Mouse (Mus musculus): ENCODE results near the gene Gm21860.
"Not testable (repeated sequence)": the region's sequence is repeated elsewhere in the genome, so short reads cannot be mapped to it uniquely, and the experiment has no call there.

Gene Gm21860

DNA sequence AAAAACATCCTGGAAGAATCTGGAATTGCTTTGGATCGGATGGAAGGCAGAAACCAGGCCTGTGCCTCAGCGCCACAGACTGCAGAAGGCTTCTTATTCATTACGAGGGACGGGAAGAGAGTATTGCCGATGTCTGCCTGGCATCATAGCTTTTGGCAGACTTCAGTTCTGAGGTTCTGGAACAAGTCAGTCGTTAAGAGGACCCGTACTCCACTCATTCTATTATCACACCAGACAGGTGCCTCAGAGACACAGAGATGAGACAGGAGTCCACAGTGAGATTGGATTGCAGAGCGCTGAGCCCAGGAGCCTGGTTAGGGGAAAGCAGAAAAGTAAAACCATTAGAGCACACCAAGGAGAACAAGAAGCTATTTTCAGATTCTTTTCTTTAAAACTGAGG lies at the start of gene Gm21860:
Gene Gm21860, minus strand, starts transcription at position 101 of the 400 bp plus-strand sequence.
- not testable (repeated sequence) for DNase-seq (ENCODE audit: low read depth)

DNA sequence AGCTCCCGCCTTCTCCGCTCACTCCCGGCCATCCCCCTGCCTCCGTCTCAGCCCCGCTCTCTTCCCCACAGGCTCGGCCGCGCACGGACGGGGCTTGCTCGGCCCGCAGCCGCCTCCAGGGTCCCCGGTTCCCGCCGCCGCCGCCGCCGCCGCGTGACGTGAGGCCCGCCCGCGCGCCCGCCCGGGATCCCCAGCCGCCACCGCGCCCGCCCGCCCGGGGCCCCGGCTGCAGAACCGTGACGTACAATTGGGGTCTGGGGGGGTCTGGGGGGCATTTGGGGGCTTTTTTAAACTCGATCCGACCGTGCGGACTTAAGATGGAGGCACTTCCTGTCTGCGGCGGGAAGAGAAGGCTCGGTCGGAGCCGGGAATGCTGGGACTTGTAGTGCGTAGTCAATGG lies 29.8 kb upstream of the Gm21860 start, which contains the start of gene Gm47283:
Gene Gm47283, plus strand, starts transcription at position 301 of the 400 bp plus-strand sequence.
- DNase-seq (ENCODE audit: low read depth), result not testable (repeated sequence)

DNA sequence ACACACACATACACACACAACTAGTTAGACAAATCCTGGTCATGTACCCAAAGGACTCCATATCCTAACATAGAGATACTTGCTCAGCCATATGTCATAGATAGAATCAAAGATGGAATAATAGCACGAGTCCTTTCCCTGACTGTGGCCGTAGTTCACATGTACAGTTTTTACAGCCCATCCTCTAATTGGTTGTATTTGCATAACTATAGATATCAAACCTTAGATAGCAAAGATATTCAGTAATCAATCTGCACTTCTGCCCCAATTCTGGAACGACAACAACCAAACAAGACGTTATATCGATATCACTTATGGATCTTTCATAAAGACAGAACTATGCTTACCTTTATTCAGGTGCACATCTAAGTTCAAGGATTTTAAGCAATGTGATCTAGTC lies 9.4 kb downstream of the Gm21860 start:
- peak; percentile 37 for DNase-seq (ENCODE audit: low read depth)

DNA sequence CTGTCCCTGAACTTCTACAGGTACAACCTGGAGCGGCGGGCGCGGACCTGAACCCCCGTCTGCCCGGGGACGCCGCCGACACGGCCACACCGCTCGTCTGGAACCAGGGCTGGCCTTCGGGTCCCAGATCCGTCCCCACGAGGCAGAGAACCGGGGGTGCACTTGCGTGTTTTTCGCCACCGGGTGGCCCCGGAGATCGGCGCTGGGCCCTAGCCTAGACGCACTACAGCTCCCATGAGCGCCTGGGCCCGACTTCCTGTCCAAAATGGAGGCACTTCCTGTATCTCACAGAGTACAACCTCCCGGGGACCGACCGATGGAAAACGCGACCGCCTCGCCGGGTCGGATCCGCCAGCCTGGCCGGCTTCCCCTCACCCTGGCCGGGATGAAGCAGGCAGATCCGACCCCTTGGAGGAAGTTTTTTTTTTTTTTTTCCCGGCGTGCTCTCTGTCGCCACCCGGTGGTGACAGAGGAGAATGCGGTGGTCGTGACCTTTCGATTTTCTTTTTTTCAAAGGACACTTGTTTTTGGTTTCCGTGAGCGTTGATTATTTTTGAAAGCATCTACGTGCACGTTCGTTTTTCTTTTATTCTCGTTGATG lies 10.1 kb downstream of the Gm21860 start:
- DNase-seq (ENCODE audit: low read depth), result peak; percentile 88

DNA sequence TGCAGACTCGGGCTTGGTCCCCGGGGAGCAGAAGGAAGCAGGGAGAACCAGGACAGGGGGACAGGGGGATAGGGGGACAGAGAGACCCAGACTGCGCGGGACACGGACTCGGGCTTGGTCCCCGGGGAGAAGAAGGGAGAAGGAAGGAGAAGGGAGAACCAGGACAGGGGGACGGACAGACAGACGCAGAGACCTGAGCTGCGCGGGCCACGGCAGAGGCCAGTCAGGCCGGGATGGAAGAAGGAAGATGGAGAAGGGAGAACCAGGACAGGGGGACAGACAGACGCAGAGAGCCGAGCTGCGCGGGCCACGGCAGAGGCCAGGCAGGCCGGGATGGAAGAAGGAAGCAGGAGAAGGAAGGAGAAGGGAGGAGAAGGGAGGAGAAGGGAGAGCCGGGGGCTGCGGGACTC lies 10.8 kb downstream of the Gm21860 start:
- peak; percentile 46 for DNase-seq (ENCODE audit: low read depth)

DNA sequence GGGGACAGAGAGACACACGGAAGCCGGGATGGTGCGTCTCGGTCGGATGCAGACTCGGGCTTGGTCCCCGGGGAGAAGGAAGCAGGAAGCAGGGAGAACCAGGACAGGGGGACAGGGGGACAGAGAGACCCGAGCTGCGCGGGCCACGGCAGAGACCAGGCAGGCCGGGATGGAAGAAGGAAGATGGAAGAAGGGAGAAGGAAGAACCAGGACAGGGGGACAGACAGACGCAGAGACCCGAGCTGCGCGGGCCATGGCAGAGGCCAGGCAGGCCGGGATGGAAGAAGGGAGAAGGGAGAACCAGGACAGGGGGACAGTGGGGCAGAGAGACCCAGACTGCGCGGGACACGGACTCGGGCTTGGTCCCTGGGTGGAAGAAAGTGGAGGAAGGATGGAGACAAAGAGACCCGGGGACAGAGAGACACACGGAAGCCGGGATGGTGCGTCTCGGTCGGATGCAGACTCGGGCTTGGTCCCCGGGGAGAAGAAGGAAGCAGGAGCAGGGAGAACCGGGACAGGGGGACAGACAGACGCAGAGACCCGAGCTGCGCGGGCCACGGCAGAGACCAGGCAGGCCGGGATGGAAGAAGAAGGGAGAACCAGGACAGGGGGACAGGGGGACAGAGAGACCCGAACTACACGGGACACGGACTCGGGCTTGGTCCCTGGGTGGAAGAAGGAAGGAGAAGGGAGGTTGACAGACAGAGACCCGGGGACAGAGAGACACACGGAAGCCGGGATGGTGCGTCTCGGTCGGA lies 11.4 kb downstream of the Gm21860 start:
- DNase-seq (ENCODE audit: low read depth), result peak; percentile 39

DNA sequence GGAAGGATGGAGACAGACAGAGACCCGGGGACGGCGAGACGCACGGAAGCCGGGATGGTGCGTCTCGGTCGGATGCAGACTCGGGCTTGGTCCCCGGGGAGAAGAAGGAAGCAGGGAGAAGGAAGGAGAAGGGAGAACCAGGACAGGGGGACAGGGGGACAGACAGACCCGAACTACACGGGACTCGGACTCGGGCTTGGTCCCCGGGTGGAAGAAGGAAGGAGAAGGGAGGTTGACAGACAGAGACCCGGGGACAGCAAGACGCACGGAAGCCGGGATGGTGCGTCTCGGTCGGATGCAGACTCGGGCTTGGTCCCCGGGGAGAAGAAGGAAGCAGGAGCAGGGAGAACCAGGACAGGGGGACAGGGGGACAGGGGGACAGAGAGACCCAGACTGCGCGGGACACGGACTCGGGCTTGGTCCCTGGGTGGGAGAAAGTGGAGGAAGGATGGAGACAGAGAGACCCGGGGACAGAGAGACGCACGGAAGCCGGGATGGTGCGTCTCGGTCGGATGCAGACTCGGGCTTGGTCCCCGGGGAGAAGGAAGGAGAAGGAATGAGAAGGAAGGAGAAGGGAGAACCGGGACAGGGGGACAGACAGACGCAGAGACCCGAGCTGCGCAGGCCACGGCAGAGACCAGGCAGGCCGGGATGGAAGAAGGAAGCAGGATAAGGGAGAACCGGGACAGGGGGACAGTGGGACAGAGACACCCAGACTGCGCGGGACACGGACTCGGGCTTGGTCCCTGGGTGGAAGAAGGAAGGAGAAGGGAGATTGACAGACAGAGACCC lies 12.2 kb downstream of the Gm21860 start:
- peak; percentile 40 for DNase-seq (ENCODE audit: low read depth)

DNA sequence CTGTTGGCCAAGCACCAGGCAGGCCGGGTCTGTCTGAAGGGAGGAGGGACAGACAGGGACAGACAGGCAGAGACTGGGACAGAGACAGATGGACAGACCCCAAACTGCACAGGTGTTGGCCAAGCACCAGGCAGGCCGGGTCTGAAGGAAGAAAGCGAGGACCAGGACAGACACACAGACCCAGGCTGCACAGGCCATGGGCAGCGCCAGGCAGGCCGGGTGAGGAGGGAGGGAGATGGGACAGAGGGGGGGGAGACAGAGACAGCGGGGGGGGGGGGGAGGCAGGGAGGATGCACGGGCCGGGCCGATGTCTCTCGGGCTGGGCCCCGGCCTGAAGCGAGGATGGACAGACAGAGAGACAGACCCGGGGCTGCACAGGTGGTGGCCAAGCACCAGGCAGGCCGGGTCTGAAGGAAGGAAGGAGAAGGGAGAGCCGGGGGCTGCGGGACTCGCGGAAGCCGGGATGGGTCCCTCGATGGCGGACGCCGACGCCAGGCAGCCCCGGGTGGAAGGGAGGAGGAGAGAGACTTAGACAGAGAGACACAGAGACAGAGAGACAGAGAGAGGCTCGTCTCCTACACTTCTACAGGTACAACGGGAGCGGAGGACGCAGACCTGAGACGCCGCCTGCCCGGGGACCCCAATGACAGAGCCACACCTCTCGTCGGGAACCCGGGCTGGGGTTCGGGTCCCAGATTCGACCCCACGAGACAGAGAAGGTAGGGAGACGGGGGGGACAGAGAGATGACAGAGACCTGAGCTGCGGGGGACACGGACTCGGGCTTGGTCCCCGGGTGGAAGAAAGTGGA lies 13.0 kb downstream of the Gm21860 start:
- DNase-seq (ENCODE audit: low read depth), result peak; percentile 74

DNA sequence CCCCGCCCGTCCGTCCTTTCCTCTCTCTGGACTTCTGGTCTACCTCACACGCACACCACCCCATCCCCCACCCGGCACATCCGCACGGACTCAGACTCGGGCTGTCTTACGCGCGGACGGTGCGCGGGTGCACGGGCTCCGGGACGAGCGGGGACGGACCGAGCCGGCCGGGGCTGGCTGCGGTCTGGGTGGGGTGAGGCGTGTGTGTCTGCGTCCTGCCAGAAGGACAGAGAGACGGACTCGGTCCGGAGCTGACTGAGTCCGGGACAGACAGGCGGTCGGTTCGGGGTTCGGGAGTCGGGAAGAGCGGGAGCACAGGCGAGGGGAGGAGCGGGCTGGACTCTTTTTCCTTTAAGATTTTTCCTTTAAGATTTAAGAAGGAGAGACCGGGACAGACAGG lies 13.6 kb downstream of the Gm21860 start:
- DNase-seq (ENCODE audit: low read depth), result peak; percentile 79

DNA sequence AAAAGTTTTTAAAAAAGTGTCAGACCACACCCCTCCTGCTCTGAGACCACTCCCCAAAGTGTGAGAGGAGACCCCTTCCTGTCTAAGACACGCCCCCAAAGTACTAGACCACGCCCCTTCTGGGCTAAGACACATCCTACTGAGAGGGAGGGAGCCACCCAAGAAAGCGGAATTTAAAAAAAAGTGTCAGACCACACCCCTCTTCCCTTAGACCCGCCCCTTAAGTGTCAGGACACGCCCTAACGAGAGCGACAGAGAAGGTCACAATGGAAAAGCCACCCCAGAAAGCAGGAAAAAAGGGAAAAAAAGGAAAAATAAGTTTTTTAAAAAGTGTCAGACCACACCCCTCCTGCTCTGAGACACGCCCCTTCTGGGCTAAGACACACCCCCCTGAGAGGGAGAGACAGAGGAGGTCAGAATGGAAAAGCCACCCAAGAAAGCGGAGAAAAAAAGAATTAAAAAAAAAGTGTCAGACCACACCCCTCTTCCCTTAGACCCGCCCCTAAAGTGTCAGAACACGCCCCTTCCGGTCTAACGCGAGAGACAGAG lies 14.5 kb downstream of the Gm21860 start:
- peak; percentile 90 for DNase-seq (ENCODE audit: low read depth)

DNA sequence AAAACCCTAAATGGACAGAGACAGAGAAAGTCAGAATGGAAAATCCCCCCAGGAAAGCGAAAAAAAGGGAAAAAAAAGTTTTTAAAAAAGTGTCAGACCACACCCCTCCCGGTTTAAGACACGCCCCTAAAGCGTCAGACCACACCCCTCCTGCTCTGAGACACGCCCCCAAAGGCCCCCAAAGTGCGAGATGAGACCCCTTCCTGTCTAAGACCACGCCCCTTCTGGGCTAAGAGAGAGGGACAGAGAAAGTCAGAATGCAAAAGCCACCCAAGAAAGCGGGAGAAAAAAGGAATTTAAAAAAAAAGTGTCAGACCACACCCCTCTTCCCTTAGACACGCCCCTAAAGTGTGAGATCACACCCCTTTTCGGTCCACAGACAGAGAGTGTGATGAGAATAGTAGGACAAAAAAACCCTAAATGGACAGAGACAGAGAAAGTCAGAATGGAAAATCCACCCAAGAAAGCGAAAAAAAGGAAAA lies 15.0 kb downstream of the Gm21860 start:
- DNase-seq (ENCODE audit: low read depth), result not testable (repeated sequence)

DNA sequence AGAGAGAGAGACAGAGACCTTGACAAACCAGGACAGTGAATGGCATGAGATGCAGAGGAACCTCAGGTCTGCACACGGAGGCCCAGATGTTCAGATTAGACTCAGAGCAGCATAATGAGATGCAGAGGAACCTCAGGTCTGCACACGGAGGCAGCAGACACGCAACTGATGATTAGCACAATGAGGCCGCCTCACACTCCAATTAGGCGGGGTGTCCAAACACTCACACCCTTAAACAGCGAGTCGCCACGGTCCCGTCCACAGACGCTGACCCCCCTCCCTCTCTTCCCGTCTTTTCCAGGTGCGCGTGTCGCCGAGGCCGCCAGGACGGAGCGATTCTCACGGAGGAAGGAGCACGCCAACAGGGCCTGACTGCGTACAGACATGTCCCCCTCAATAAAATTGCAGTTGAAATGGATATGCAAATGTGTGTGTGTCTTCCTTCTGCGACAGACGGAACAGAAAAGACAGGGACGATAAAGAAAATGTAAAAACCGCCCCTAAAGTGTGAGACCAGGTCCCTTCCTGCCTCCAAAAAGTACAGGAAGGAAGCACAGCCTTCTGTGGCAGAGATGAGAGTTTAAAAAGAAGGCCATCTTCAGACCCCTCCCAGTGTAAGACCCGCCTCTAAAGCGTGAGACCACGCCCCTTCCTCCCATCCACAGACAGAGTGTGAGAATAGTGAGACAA lies 15.6 kb downstream of the Gm21860 start:
- peak; percentile 77 for DNase-seq (ENCODE audit: low read depth)

DNA sequence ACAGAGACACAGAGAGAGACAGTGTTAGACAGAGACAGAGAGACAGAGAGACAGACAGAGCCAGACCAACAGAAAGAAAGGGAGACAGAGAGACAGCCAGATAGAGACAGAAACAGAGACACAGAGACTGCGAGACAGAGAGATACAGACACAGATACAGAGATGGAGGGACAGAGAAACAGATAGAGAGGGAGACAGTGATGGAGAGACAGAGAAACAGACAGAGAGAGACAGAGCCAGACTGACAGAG lies 16.3 kb downstream of the Gm21860 start:
- no peak for DNase-seq (ENCODE audit: low read depth)

DNA sequence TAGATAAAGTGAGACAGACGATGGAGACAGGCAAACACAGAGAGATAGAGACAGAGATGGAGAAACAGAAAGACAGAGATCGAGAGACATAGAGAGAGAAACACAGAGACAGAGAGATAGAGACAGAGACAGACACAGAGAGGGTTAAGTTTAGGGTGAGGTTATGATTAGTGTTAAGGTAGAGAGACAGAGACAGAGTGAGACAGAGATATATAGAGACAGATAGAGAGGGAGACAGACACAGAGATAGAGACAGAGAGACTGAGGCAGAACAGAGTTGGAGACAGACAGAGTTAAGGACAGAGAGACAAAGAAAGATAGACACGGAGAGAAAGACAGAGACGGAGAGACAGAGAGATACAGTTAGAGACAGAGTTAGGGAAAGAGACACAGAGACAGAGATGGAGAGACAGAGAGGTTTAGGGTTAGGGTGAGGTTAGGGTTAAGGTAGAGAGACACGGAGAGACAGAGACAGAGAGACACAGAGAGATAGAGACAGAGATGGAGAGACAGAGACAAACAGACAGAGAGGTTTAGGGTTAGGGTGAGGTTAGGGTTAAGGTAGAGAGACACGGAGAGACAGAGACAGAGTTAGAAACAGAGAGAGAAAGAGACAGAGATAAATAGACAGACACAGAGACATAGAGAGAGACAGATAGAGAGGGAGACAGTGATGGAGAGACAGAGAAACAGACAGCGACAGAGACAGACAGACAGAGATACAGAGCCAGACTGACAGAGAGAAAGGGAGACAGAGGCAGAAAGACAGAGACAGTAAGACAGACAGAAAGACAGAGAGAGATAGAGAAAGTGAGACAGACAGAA lies 16.8 kb downstream of the Gm21860 start:
- DNase-seq (ENCODE audit: low read depth), result peak; percentile 67

DNA sequence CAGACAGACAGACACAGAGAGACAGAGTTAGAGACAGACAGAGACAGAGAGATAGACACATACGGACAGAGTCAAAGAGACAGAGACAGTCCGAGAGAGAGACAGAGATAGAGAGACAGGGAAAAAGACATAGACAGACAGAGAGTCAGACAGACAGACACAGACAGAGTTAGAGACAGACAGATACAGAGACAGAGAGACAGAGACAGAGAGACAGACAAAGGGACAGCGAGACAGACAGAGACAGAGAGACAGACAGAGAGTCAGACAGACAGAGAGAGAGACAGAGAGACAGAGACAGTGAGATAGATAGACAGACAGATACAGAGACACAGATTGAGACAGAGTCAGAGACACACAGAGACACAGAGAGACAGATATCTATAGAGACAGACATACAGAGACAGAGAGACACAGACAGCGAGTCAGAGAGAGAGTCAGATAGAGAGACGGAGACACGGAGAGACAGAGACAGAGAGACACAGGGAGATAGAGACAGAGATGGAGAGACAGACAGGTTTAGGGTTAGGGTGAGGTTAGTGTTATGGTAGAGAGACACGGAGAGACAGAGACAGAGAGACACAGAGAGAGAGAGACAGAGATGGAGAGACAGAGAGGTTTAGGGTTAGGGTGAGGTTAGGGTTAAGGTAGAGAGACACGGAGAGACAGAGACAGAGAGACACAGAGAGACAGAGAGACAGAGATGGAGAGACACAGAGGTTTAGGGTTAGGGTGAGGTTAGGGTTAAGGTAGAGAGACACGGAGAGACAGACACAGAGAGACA lies 18.2 kb downstream of the Gm21860 start:
- DNase-seq (ENCODE audit: low read depth), result peak; percentile 65

DNA sequence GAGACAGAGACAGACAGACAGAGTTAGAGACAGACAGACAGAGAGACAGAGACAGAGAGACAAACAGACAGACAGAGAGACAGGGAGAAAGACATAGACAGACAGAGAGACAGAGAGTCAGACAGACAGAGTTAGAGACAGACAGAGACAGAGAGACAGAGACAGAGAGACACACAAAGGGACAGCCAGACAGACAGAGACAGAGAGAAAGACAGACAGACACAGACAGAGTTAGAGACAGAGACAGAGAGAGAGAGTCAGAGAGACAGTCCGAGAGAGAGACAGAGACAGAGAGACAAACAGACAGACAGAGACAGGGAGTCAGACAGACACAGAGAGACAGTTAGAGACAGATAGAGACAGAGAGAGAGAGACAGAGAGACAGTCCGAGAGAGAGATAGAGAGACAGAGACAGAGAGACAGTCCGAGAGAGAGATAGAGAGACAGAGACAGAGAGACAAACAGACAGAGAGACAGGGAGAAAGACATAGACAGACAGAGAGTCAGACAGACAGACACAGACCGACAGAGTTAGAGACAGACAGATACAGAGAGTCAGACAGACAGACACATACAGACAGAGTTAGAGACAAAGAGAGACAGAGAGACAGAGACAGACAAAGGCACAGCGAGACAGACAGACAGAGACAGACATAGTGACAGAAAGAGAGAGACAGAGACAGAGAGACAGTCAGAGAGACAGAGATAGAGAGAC lies 19.3 kb downstream of the Gm21860 start:
- DNase-seq (ENCODE audit: low read depth), result peak; percentile 67

DNA sequence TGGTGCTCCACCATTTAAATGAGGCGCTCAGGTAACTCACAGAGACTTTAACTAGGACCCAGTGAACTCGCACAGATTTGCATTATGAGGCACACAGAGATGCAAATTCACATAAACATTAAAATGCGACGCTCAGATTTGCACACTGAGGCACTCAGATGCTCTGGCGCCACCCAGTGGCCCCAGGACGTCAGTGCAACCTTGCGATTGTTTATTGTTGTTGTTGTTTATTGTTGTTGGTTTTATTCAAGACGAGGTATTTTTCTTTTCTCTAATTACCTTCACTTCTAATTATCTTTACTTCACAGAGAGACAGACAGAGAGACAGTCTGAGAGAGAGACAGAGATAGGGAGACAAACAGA lies 20.3 kb downstream of the Gm21860 start:
- DNase-seq (ENCODE audit: low read depth), result peak; percentile 90

DNA sequence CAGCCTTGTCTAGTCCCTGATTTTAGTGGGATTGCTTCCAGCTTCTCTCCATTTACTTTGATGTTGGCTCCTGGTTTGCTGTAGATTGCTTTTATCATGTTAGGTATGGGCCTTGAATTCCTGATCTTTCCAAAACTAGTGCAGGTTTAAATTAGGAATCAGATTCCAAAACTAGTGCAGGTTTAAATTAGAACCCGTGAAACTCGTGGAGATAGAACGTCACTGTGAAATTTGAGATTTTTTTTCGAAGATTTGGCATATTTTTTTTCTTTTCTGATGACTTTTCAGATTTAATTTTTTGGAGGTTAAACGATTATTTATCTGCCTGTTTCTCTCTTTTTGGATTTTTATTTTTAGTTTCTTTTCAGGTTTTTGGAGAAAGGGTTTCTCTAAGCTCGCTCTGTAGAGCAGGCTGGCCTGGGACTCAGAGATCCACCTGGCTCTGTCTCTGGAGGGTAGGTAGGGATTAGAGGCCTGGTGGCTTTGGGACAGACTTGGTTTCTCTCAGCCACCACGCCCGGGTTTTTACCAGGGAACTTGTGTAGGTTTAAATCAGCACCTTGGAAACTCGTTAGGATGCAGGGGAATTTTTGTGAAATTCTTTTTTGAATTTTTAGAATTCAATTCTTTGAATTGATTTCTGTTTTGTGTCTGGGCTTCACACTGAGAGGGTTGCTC lies 20.8 kb downstream of the Gm21860 start:
- peak; percentile 24 for DNase-seq (ENCODE audit: low read depth)
